Mouse (Mus musculus): ENCODE data around the gene Zfp775. TPM values are rescaled to one million over a fixed set of nuclear protein-coding genes. Genes with fewer than 3 reads are reported as not detected.

Zfp775 gene
- polyA plus RNA-seq, 1 experiment: 0.03 TPM

- TF ChIP-seq GATA1 (IDR thresholded peaks at IDR 0.05; ENCODE audit: low read length): no peak
- no peak for TF ChIP-seq TAL1 (IDR thresholded peaks at IDR 0.05; ENCODE audit: low read length)
- Histone ChIP-seq H3K27me3 (ENCODE audit: control insufficient read depth) (no peaks in the 10 kb centered on the region), H3K4me3 (replicated peaks) (no peak overlapping the region), H3K36me3 (ENCODE audit: control insufficient read depth) (no peaks in the 10 kb centered on the region), H3K4me1 (ENCODE audit: control insufficient read depth) (no peaks in the 10 kb centered on the region), H3K9me3 (ENCODE audit: control insufficient read depth, low read length) (no peaks in the 10 kb centered on the region)
Measured at GRCm38 (mm10) chr6:48568036-48568984, 33.6 kb upstream of the Zfp775 start.

DNA sequence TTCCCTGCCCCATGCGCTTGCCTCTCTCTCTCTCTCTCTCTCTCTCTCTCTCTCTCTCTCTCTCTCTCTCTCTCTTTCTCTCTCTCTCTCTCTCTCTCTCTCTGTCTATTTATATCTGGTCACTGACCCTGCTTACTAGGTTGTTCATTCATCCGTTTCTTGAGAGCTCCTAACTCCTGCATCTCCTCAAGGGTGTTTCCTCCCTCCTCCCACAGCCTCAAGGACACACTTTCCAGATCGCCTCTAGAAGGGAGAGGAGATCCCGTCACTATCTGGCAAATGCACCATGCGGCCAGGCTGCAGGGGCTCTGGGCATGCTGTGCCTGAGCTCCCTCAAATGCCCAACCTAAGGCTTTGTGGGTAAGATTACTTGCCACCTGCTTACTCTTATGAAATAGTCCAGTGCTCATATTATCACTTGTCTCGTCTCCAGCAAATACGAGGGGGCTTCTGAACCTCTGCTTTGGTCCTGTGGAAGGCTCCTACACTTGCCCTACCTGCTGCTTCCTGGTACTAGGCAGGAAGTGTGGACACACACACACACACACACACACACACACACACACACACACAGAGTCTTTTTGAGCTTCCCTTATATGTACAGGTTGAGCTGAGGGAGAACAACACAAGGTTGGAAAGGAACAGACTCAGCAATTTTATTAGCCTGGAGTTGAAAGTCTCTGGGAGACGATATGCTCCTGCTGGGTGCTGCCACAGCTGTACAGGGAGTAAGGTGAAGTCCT lies 32.6 kb upstream of the Zfp775 start:
- Histone ChIP-seq H3K36me3 (ENCODE audit: control insufficient read depth) (no peaks in the 10 kb centered on the region), H3K9me3 (ENCODE audit: control insufficient read depth, low read length) (no peaks in the 10 kb centered on the region)
- TF ChIP-seq TAL1 (IDR thresholded peaks at IDR 0.05; ENCODE audit: low read length) (no peak), GATA1 (IDR thresholded peaks at IDR 0.05; ENCODE audit: low read length) (no peak)

GRCm38 (mm10) chr6:48572014-48572413 lies 29.8 kb upstream of the Zfp775 start:
- no peaks in the 10 kb centered on the region for H3K27me3 ChIP-seq (ENCODE audit: control insufficient read depth)
- no peaks in the 10 kb centered on the region for H3K36me3 ChIP-seq (ENCODE audit: control insufficient read depth)
- H3K9me3 ChIP-seq (ENCODE audit: control insufficient read depth, low read length): no peaks in the 10 kb centered on the region
- H3K4me3 ChIP-seq (replicated peaks): no peak overlapping the region
- H3K4me1 ChIP-seq (ENCODE audit: control insufficient read depth): no peaks in the 10 kb centered on the region
- TF ChIP-seq GATA1 (IDR thresholded peaks at IDR 0.05; ENCODE audit: low read length) (no peak), TAL1 (IDR thresholded peaks at IDR 0.05; ENCODE audit: low read length) (no peak)

More for the DNA sequence above, 32.6 kb upstream of the Zfp775 start:
- H3K4me1 ChIP-seq (ENCODE audit: control insufficient read depth): no peaks in the 10 kb centered on the region
- no peaks in the 10 kb centered on the region for H3K27me3 ChIP-seq (ENCODE audit: control insufficient read depth)
- H3K4me3 ChIP-seq (replicated peaks): no peak overlapping the region

GRCm38 (mm10) chr6:48572572-48573061 lies 29.2 kb upstream of the Zfp775 start, which contains the start of gene Rarres2:
TSS of gene Rarres2 (minus strand) at chr6:48572789.
- no peaks in the 10 kb centered on the region for H3K4me1 ChIP-seq (ENCODE audit: control insufficient read depth)
- H3K9me3 ChIP-seq (ENCODE audit: control insufficient read depth, low read length): no peaks in the 10 kb centered on the region
- H3K36me3 ChIP-seq (ENCODE audit: control insufficient read depth): no peaks in the 10 kb centered on the region
- H3K27me3 ChIP-seq (ENCODE audit: control insufficient read depth): no peaks in the 10 kb centered on the region
- no peak within 1 kb of the TSS for H3K4me3 ChIP-seq (replicated peaks)
- no peak for TF ChIP-seq TAL1 (IDR thresholded peaks at IDR 0.05; ENCODE audit: low read length)
- no peak for TF ChIP-seq GATA1 (IDR thresholded peaks at IDR 0.05; ENCODE audit: low read length)

DNA sequence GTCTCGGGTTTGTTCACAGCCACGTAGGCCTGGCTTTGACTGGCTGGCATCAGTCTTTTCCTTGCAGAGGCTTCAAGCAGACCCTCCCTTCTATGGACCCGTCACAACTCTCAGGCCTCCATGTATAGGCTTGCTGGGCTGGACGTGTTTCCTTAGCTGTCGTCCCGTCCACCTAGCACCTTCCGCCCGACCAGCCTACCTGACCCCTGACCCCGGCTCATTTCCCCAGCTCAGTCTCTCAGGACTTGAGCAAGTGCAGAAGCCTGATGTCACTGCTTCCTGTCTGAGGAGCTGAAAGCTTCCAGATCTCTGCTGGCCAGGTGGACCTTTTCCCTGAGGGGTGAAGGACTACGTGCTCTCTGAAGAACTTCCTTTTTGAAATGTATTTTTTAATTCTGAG lies 28.6 kb upstream of the Zfp775 start:
- TF ChIP-seq TAL1 (IDR thresholded peaks at IDR 0.05; ENCODE audit: low read length) (no peak), GATA1 (IDR thresholded peaks at IDR 0.05; ENCODE audit: low read length) (no peak)
- no peaks in the 10 kb centered on the region for H3K27me3 ChIP-seq (ENCODE audit: control insufficient read depth)

DNA sequence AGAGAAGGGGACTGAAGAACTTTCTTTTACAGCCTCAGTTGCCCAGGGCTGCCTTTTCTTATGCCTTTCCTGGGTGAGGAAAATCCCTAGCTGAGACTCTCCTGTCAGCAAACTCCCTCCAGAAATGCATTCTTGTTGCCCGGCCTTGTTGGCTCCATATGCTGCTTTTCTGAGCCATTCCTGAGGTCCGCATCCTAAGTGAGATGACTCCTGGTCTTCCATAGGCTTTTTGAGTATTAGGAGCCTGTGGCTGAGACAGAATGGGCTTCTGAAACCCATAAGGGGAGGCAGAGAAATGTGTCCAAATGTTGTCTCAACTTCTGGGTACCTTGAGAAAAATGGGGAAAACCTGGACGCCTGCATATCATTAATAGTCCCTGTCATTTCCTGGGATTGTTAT lies 27.9 kb upstream of the Zfp775 start:
- H3K4me3 ChIP-seq (replicated peaks): no peak overlapping the region
- H3K36me3 ChIP-seq (ENCODE audit: control insufficient read depth): no peaks in the 10 kb centered on the region
- H3K4me1 ChIP-seq (ENCODE audit: control insufficient read depth): no peaks in the 10 kb centered on the region
- H3K9me3 ChIP-seq (ENCODE audit: control insufficient read depth, low read length): no peaks in the 10 kb centered on the region
- no peaks in the 10 kb centered on the region for H3K27me3 ChIP-seq (ENCODE audit: control insufficient read depth)
- TF ChIP-seq GATA1 (IDR thresholded peaks at IDR 0.05; ENCODE audit: low read length): no peak
- no peak for TF ChIP-seq TAL1 (IDR thresholded peaks at IDR 0.05; ENCODE audit: low read length)

More for the DNA sequence above, 28.6 kb upstream of the Zfp775 start:
- Histone ChIP-seq H3K9me3 (ENCODE audit: control insufficient read depth, low read length) (no peaks in the 10 kb centered on the region), H3K4me3 (replicated peaks) (no peak overlapping the region), H3K36me3 (ENCODE audit: control insufficient read depth) (no peaks in the 10 kb centered on the region), H3K4me1 (ENCODE audit: control insufficient read depth) (no peaks in the 10 kb centered on the region)

DNA sequence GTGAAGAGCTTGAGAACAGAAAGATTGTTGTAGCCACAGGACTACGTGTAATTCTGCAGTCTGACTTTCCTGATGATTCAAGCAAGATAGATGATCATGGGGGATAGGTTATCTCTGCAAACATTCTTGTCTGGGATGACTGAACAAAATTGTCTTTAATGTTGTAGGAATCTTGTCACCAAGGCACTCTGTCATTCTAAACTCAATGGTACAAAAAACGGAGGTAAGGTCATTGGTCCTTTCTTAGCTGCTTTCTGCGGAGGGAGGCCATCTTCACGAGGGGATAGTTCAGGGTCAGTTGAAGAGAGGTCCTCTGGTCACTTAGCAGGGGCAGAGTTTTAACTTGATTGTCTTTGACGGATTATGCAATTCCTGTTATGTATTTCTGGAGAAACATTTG lies 23.1 kb upstream of the Zfp775 start:
- Histone ChIP-seq H3K4me1 (ENCODE audit: control insufficient read depth) (no peaks in the 10 kb centered on the region), H3K27me3 (ENCODE audit: control insufficient read depth) (no peaks in the 10 kb centered on the region), H3K4me3 (replicated peaks) (no peak overlapping the region), H3K36me3 (ENCODE audit: control insufficient read depth) (no peaks in the 10 kb centered on the region), H3K9me3 (ENCODE audit: control insufficient read depth, low read length) (no peaks in the 10 kb centered on the region)
- no peak for TF ChIP-seq GATA1 (IDR thresholded peaks at IDR 0.05; ENCODE audit: low read length)
- no peak for TF ChIP-seq TAL1 (IDR thresholded peaks at IDR 0.05; ENCODE audit: low read length)

DNA sequence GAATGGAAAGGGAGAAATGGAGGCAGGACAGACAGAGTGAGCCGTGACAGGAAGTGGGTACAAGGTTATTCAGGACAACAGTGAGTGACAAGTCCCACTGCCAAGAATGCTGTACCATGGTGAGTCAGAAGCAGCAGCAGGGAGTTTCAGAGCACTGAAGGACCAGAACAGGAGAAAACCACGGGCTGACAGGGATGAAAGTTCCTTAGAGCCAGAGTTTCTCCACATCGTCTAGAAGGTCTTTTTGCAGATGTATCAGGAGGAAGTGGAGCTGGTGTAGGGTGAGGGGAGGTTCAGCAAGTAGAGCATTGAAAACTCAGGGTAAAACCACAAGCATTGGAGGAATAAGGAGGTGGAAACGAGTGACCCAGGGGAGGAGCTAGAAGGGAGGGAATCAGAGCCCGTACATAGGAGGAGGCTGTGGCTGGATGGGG lies 22.6 kb upstream of the Zfp775 start:
- Histone ChIP-seq H3K4me3 (replicated peaks) (no peak overlapping the region), H3K27me3 (ENCODE audit: control insufficient read depth) (no peaks in the 10 kb centered on the region), H3K4me1 (ENCODE audit: control insufficient read depth) (no peaks in the 10 kb centered on the region), H3K9me3 (ENCODE audit: control insufficient read depth, low read length) (no peaks in the 10 kb centered on the region), H3K36me3 (ENCODE audit: control insufficient read depth) (no peaks in the 10 kb centered on the region)
- TF ChIP-seq GATA1 (IDR thresholded peaks at IDR 0.05; ENCODE audit: low read length): no peak
- no peak for TF ChIP-seq TAL1 (IDR thresholded peaks at IDR 0.05; ENCODE audit: low read length)

- no peaks in the 10 kb centered on the region for H3K4me1 ChIP-seq (ENCODE audit: control insufficient read depth)
- H3K36me3 ChIP-seq (ENCODE audit: control insufficient read depth): no peaks in the 10 kb centered on the region
- H3K27me3 ChIP-seq (ENCODE audit: control insufficient read depth): no peaks in the 10 kb centered on the region
- no peak overlapping the region for H3K4me3 ChIP-seq (replicated peaks)
- TF ChIP-seq GATA1 (IDR thresholded peaks at IDR 0.05; ENCODE audit: low read length): no peak
- TF ChIP-seq TAL1 (IDR thresholded peaks at IDR 0.05; ENCODE audit: low read length): no peak
- 0 out of 2 replicates have a peak, but pooled peaks cover 2% of the 10 kb centered on the region for H3K9me3 ChIP-seq (ENCODE audit: control insufficient read depth, low read length)
Measured at GRCm38 (mm10) chr6:48581257-48581656, 20.6 kb upstream of the Zfp775 start.
